Mouse (Mus musculus) spleen, adult 2 months (tissue): Measurements from ENCODE around the gene Spint5.

Source experiments
- CTCF ChIP-seq: fragments of 200-500 bp; IDR thresholded peaks from 2 replicates; pipeline ENCODE4 v1.5.1; 2011; ENCODE audit warnings: mild to moderate bottlenecking, inconsistent platforms; ENCODE audit not compliant: insufficient read depth, insufficient read length, insufficient replicate concordance; ENCODE audit errors: extremely low read depth
- POLR2A ChIP-seq: fragments of 200-500 bp; IDR thresholded peaks from 2 replicates; pipeline ENCODE4 v1.6.1; 2011; ENCODE audit warnings: low read depth, low read length, inconsistent platforms

GRCm38 (mm10) chr2:164676916-164677685 lies 38.0 kb upstream of the Spint5 start:
- TF ChIP-seq POLR2A (no peak), CTCF (no peak)
